Mouse (Mus musculus): ENCODE data around the gene Slc6a8.

GRCm38 (mm10) chrX:73650869-73651268, 22.1 kb upstream of the Slc6a8 start:
- TF ChIP-seq MAX (IDR thresholded peaks at IDR 0.05) (no peak), CTCF (IDR thresholded peaks at IDR 0.05; ENCODE audit: control insufficient read depth, insufficient read depth, insufficient read length) (no peak), USF1 (IDR thresholded peaks at IDR 0.05; ENCODE audit: low read depth) (no peak), CEBPB (IDR thresholded peaks at IDR 0.05; ENCODE audit: low read depth) (no peak), FOSL1 (IDR thresholded peaks at IDR 0.05; ENCODE audit: insufficient read depth, low read length, poor library complexity, severe bottlenecking) (peak; percentile 20), MYOG (IDR thresholded peaks at IDR 0.05; ENCODE audit: control insufficient read depth, extremely low read depth, insufficient read length) (no peak)
